Mouse (Mus musculus) brown adipose tissue, adult 24 weeks (tissue): ENCODE measurements at regions not wholly inside any gene's neighbourhood (a gene's known extent, or its start where the extent isn't known, plus 50 kb on each side); places are given as distances from the start of the nearest gene placed in this dataset.
"Not testable (repeated sequence)": the region's sequence is repeated elsewhere in the genome, so short reads cannot be mapped to it uniquely, and the experiment has no call there.

Experiments used
- H3K27ac ChIP-seq: fragments of 200-500 bp; replicated peaks from 2 replicates; pipeline ENCODE4 v1.5.1; 2012; ENCODE audit warnings: low read depth, mild to moderate bottlenecking, low read length
- H3K4me1 ChIP-seq: fragments of 200-500 bp; 2 replicates; pipeline ENCODE4 v1.6.1; 2012; ENCODE audit warnings: low read length, mixed read lengths; ENCODE audit not compliant: control insufficient read depth, insufficient read depth, insufficient read length
- H3K4me3 ChIP-seq: fragments of 200-500 bp; 2 replicates; pipeline ENCODE4 v1.5.1; 2012; ENCODE audit warnings: low read depth, mild to moderate bottlenecking, low read length, moderate library complexity; ENCODE audit not compliant: insufficient read depth

- Histone ChIP-seq H3K4me3 (no peak overlapping the region), H3K27ac (no peak overlapping the region), H3K4me1 (no peaks in the 10 kb centered on the region)
These were observed 53.2 kb upstream of the Dazl start for GRCm38 (mm10) chr17:50346451-50347192.

GRCm38 (mm10) chr17:50353818-50354217, 60.4 kb upstream of the Dazl start:
- H3K27ac ChIP-seq, H3K4me3 ChIP-seq: not testable (repeated sequence)

GRCm38 (mm10) chr17:50354357-50354756, 60.9 kb upstream of the Dazl start:
- Histone ChIP-seq H3K27ac (no peak overlapping the region), H3K4me3 (no peak overlapping the region), H3K4me1 (no peaks in the 10 kb centered on the region)

More at GRCm38 (mm10) chr17:50353818-50354217, 60.4 kb upstream of the Dazl start:
- H3K4me1 ChIP-seq, result not testable (repeated sequence)

- no peaks in the 10 kb centered on the region for H3K4me1 ChIP-seq
- H3K27ac ChIP-seq, result no peak overlapping the region
- no peak overlapping the region for H3K4me3 ChIP-seq
These were observed 68.3 kb upstream of the Dazl start for GRCm38 (mm10) chr17:50361657-50362233.

- no peak overlapping the region for H3K27ac ChIP-seq
- no peak overlapping the region for H3K4me3 ChIP-seq
- no peaks in the 10 kb centered on the region for H3K4me1 ChIP-seq
These were observed 72.0 kb upstream of the Dazl start for GRCm38 (mm10) chr17:50365396-50365795.

GRCm38 (mm10) chr17:50366181-50366580, 72.7 kb upstream of the Dazl start:
- Histone ChIP-seq H3K27ac (no peak overlapping the region), H3K4me1 (no peaks in the 10 kb centered on the region), H3K4me3 (no peak overlapping the region)

GRCm38 (mm10) chr17:50369216-50369875, 75.9 kb upstream of the Dazl start:
- Histone ChIP-seq H3K4me1 (no peaks in the 10 kb centered on the region), H3K4me3 (no peak overlapping the region), H3K27ac (no peak overlapping the region)

- no peaks in the 10 kb centered on the region for H3K4me1 ChIP-seq
- H3K27ac ChIP-seq, result no peak overlapping the region
- H3K4me3 ChIP-seq, result no peak overlapping the region
These were observed 77.0 kb upstream of the Dazl start for GRCm38 (mm10) chr17:50370484-50370883.

- Histone ChIP-seq H3K4me1 (no peaks in the 10 kb centered on the region), H3K4me3 (no peak overlapping the region), H3K27ac (no peak overlapping the region)
These were observed 80.2 kb upstream of the Dazl start for GRCm38 (mm10) chr17:50373496-50374141.

GRCm38 (mm10) chr17:50375465-50375864, 82.0 kb upstream of the Dazl start:
- no peak overlapping the region for H3K27ac ChIP-seq
- H3K4me1 ChIP-seq, result no peaks in the 10 kb centered on the region
- H3K4me3 ChIP-seq, result no peak overlapping the region

GRCm38 (mm10) chr17:50376708-50377107, 83.3 kb upstream of the Dazl start:
- no peak overlapping the region for H3K4me3 ChIP-seq
- H3K27ac ChIP-seq, result no peak overlapping the region
- no peaks in the 10 kb centered on the region for H3K4me1 ChIP-seq

GRCm38 (mm10) chr17:50378141-50378727, 84.8 kb upstream of the Dazl start:
- H3K4me1 ChIP-seq, result no peaks in the 10 kb centered on the region
- H3K4me3 ChIP-seq, result no peak overlapping the region
- H3K27ac ChIP-seq, result no peak overlapping the region

- no peaks in the 10 kb centered on the region for H3K4me1 ChIP-seq
- H3K4me3 ChIP-seq, result no peak overlapping the region
- no peak overlapping the region for H3K27ac ChIP-seq
These were observed 95.6 kb upstream of the Dazl start for GRCm38 (mm10) chr17:50388715-50389710.

GRCm38 (mm10) chr17:50390151-50390550, 96.7 kb upstream of the Dazl start:
- H3K4me1 ChIP-seq, result no peaks in the 10 kb centered on the region
- no peak overlapping the region for H3K27ac ChIP-seq
- no peak overlapping the region for H3K4me3 ChIP-seq
